Mouse (Mus musculus) heart, postnatal 0 days (tissue): ENCODE results near the gene Klhdc10. TPM values are rescaled to one million over a fixed set of nuclear protein-coding genes. Genes with fewer than 3 reads are reported as not detected.
"Not testable (repeated sequence)": the region's sequence is repeated elsewhere in the genome, so short reads cannot be mapped to it uniquely, and the experiment has no call there.

Experiments used
- ATAC-seq: fragments of 200-750 bp; cut with Nextera tagmentation; 2 replicates; pipeline ENCODE4 v1.8.0; 2017; ENCODE audit warnings: low read depth, moderate number of reproducible peaks, moderate library complexity; ENCODE audit not compliant: insufficient read depth
- DNase-seq: peaks from one replicate; pipeline ENCODE4 v3.0.0-alpha.2; 2016; ENCODE audit warnings: low spot score
- H3K27ac ChIP-seq: fragments of 300-500 bp; sonication (generic); 2 replicates; pipeline ENCODE4 v1.5.1; 2014; ENCODE audit warnings: low read depth, mild to moderate bottlenecking
- H3K27me3 ChIP-seq: fragments of 300-500 bp; sonication (generic); 2 replicates; pipeline ENCODE4 v1.6.1; 2014; ENCODE audit warnings: low read length, mixed read lengths; ENCODE audit not compliant: control insufficient read depth, insufficient read depth
- H3K36me3 ChIP-seq: fragments of 300-500 bp; sonication (generic); replicated peaks from 2 replicates; pipeline ENCODE4 v1.6.1; 2014; ENCODE audit warnings: low read length, mixed read lengths; ENCODE audit not compliant: control insufficient read depth, insufficient read depth
- H3K4me1 ChIP-seq: fragments of 300-500 bp; sonication (generic); 2 replicates; pipeline ENCODE4 v1.6.1; 2014; ENCODE audit warnings: antibody characterized with exemption; ENCODE audit not compliant: control insufficient read depth, insufficient read depth
- H3K4me2 ChIP-seq: fragments of 300-500 bp; sonication (generic); 2 replicates; pipeline ENCODE4 v1.6.1; 2014; ENCODE audit warnings: low read depth, mild to moderate bottlenecking, low read length, moderate library complexity
- H3K4me3 ChIP-seq: fragments of 300-500 bp; sonication (generic); 2 replicates; pipeline ENCODE4 v1.5.1; 2014; ENCODE audit warnings: low read depth, low read length
- H3K9ac ChIP-seq: fragments of 300-500 bp; sonication (generic); replicated peaks from 2 replicates; pipeline ENCODE4 v1.6.1; 2014; ENCODE audit warnings: low read depth, low read length, mixed read lengths
- H3K9me3 ChIP-seq: fragments of 300-500 bp; sonication (generic); replicated peaks from 2 replicates; pipeline ENCODE4 v1.6.1; 2016; ENCODE audit warnings: low read length; ENCODE audit not compliant: control insufficient read depth
- CTCF ChIP-seq: IDR thresholded peaks from 2 replicates; pipeline ENCODE4 v1.5.1; 2016; ENCODE audit warnings: antibody characterized with exemption, control low read depth, low read depth
- EP300 ChIP-seq: IDR thresholded peaks from 2 replicates; pipeline ENCODE4 v1.6.1; 2016; ENCODE audit warnings: antibody characterized with exemption, low read depth
- WGBS: fragments of 180-500 bp; shearing (Covaris S2); extraction: QIAGEN DNeasy Blood & Tissue Kit; methylation state at CpG from one replicate; pipeline ENCODE4 v1.1.7; 2014; 5-methylcytosine and 5-hydroxymethylcytosine counted together
- polyA plus RNA-seq: library from polyadenylated mRNA; unstranded; fragments of >200 nt; fragmentation: Nextera tagmentation; extraction: Ambion mirVana; gene quantifications from 2 replicates; pipeline ENCODE4 v1.2.1, GENCODE M21; 2015
- total RNA-seq: library from RNA; depleted of rRNA; stranded (reverse); fragments of >200 nt; gene quantifications from 2 replicates; pipeline ENCODE4 v1.2.3, GENCODE M21; 2014; ENCODE audit warnings: low replicate concordance

Gene Klhdc10
- total and polyA plus RNA-seq, 2 experiments from 2014 or later: 11.8 to 86.7 TPM

DNA sequence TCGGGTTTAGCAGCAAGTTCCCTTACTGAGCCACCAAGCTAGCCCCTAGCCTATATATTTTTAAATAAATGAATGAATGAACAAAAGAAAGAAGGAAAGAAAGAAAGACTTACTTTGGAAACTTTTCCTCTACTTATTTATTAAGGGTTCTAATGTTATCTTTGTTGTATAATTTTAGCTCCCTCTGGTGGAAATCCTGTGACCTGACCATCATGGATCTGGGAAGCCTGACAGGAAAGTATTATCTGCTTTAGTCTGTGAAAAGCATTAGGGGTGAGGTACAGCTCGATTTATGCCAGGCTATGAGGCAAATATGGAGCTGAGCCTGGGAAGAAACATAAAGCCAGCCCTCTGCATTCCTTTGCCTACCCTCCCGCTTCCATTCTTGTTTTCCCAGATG, 32.4 kb upstream of the Klhdc10 start:
- TF ChIP-seq EP300 (no peak), CTCF (peak; percentile 41)
- peaks cover 4% of the 10 kb centered on the region; the same call in 1 of the 2 replicates for H3K4me1 ChIP-seq
- no peaks in the 10 kb centered on the region for H3K27me3 ChIP-seq
- DNase-seq (peak; percentile 51), ATAC-seq (no peak)
- no peaks in the 10 kb centered on the region for H3K9me3 ChIP-seq
- no peak overlapping the region for H3K4me3 ChIP-seq
- H3K4me2 ChIP-seq: no peak overlapping the region
- H3K9ac ChIP-seq: no peak overlapping the region
- H3K36me3 ChIP-seq: peaks cover 86% of the 10 kb centered on the region
- H3K27ac ChIP-seq: 0 out of 2 replicates have a peak overlapping the region, but pooled peaks have one; percentile 31
- WGBS: 46% methylated on average over 3 of the region's 3 CpGs

DNA sequence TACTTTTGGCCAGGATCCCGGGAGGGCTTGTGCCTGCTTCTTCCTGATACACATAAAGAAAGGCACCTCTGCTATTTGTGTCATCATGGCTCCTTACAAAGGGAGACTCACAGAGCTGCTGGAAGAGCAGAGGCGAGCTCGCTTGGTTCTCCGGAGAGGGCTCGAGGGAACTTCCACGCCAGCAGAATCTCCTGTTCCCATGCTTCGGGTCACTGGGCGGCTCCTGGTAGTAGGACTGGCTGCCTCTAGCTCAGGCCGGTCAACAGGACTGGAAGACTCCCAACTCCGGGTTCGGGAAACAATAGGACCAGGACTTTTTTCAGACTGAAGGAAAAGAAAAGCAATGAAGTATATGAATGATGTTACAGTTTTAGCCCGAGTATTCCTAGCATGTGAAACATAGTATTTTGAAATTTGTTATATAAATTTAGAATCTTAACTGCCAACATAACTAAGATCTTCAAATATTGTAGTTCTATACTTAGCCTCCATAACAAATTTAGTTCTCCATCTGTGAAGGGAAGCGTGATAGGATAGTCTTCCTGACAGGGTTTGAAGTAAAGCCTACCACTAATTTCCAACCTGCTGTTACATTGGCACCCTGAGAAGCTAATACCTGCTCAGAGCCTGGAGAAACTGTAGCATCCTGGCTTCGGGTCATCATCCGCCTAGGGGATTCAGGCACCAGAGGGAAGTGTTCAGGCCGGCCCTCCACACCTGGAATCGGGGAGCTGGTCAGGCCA, 28.9 kb upstream of the Klhdc10 start:
- peaks cover 4% of the 10 kb centered on the region; the same call in 1 of the 2 replicates for H3K4me1 ChIP-seq
- no peak overlapping the region for H3K4me2 ChIP-seq
- ATAC-seq (no peak), DNase-seq (no peak)
- peaks cover 89% of the 10 kb centered on the region for H3K36me3 ChIP-seq
- no peak overlapping the region for H3K4me3 ChIP-seq
- no peaks in the 10 kb centered on the region for H3K9me3 ChIP-seq
- no peak overlapping the region for H3K27ac ChIP-seq
- WGBS: 89% methylated on average over 17 of the region's 17 CpGs
- H3K27me3 ChIP-seq: no peaks in the 10 kb centered on the region
- no peak for TF ChIP-seq EP300
- no peak for TF ChIP-seq CTCF
- no peak overlapping the region for H3K9ac ChIP-seq

GRCm38 (mm10) chr6:30374731-30375510, 26.7 kb upstream of the Klhdc10 start:
- Histone ChIP-seq H3K36me3 (peaks cover 88% of the 10 kb centered on the region), H3K9ac (no peak overlapping the region), H3K27me3 (no peaks in the 10 kb centered on the region), H3K4me3 (no peak overlapping the region), H3K4me1 (no peaks in the 10 kb centered on the region), H3K27ac (peak overlapping the region; percentile 76), H3K9me3 (no peaks in the 10 kb centered on the region), H3K4me2 (no peak overlapping the region)
- ATAC-seq (peak; percentile 47; the same call in 1 of the 2 replicates), DNase-seq (peak; percentile 64)
- WGBS: 72% methylated on average over 16 of the region's 16 CpGs
- no peak for TF ChIP-seq CTCF
- 0 out of 2 replicates have a peak, but pooled peaks have one; percentile 52 for TF ChIP-seq EP300

DNA sequence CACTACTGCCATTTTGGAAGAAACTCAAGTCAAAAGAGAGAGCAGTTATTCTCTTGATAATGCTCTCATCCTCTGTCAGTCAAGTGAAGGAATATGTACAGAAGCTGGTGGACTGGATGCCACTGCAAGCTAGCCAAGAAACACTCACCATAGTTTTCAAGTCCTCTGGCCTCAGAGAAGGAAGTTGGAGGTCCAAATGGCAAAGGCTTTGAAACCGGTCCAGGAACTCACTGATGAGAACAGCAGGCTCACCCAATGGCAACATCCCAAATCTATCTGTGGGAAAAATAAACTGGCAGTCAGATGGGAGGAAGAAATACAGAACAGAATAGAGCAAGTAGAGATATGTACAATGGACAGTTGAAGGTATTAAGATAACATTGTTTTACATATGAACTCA, 25.9 kb upstream of the Klhdc10 start:
- H3K27ac ChIP-seq: peak overlapping the region; percentile 76
- H3K9ac ChIP-seq: no peak overlapping the region
- 49% methylated on average over 1 of the region's 1 CpGs for WGBS
- no peak overlapping the region for H3K4me2 ChIP-seq
- DNase-seq (peak; percentile 30), ATAC-seq (no peak; the same call in 1 of the 2 replicates)
- TF ChIP-seq EP300 (no peak), CTCF (no peak)
- no peaks in the 10 kb centered on the region for H3K4me1 ChIP-seq
- no peaks in the 10 kb centered on the region for H3K27me3 ChIP-seq
- H3K9me3 ChIP-seq: no peaks in the 10 kb centered on the region
- H3K36me3 ChIP-seq: peaks cover 88% of the 10 kb centered on the region
- H3K4me3 ChIP-seq: no peak overlapping the region

- DNase-seq (no peak), ATAC-seq (no peak)
- no peaks in the 10 kb centered on the region for H3K27me3 ChIP-seq
- no peak overlapping the region for H3K9ac ChIP-seq
- WGBS: 44% methylated on average over 3 of the region's 3 CpGs
- no peak overlapping the region for H3K27ac ChIP-seq
- no peaks in the 10 kb centered on the region; the same call in 1 of the 2 replicates for H3K4me1 ChIP-seq
- H3K4me2 ChIP-seq: no peak overlapping the region
- no peaks in the 10 kb centered on the region for H3K9me3 ChIP-seq
- TF ChIP-seq EP300 (no peak), CTCF (peak; percentile 20)
- no peak overlapping the region for H3K4me3 ChIP-seq
- H3K36me3 ChIP-seq: peaks cover 82% of the 10 kb centered on the region
Measured at GRCm38 (mm10) chr6:30381116-30381515, 20.6 kb upstream of the Klhdc10 start.

- not testable (repeated sequence) for H3K9me3 ChIP-seq, ATAC-seq, H3K4me1 ChIP-seq, DNase-seq, H3K27ac ChIP-seq, H3K27me3 ChIP-seq
- WGBS: 20% methylated on average over 4 of the region's 4 CpGs
- Histone ChIP-seq H3K4me2 (peak overlapping the region; percentile 80), H3K4me3 (peak overlapping the region; percentile 97), H3K9ac (peak overlapping the region; percentile 87), H3K36me3 (peaks cover 21% of the 10 kb centered on the region)
Measured at GRCm38 (mm10) chr6:30390271-30390670, 11.4 kb upstream of the Klhdc10 start.
